Mouse (Mus musculus): ENCODE measurements around the gene Mip.
"Not testable (repeated sequence)": the region's sequence is repeated elsewhere in the genome, so short reads cannot be mapped to it uniquely, and the experiment has no call there.

- TF ChIP-seq CTCF (IDR thresholded peaks at IDR 0.05; ENCODE audit: control insufficient read depth, insufficient read depth, low read length); POLR2A (IDR thresholded peaks at IDR 0.05; ENCODE audit: borderline replicate concordance, control insufficient read depth, low read depth, low read length): not testable (repeated sequence)
These were observed 34.7 kb downstream of the Mip start for GRCm38 (mm10) chr10:128260376-128260775.

All from bone marrow, adult 2 months (tissue).